Comparison of ENCODE assay signal across 29 mouse cellular contexts in genomic region chr8:91410007-91410406, GRCm38 (mm10).
A peak's percentile ranks its signal among the peaks of the same experiment; 100 is the strongest.
DNase-seq lines count a peak whose midpoint lies in the region; ATAC-seq and TF ChIP-seq lines count a peak whose summit lies in the region.
"Had no signal": no experiment of that assay in that cellular context is flagged by ENCODE, and none has a peak within 500 bp of the region (broad histone marks: within the 10 kb centered on the region; RNA-seq: fewer than 3 reads in every experiment).

No protein-coding gene starts in this region.

- no peak overlapping the region for H3K9ac ChIP-seq in midbrain, embryonic 16.5 days (ENCODE audit: low read depth, low read length)
- H3K9ac ChIP-seq: forebrain, embryonic 13.5 days; heart, embryonic 12.5 days; heart, embryonic 15.5 days; intestine, embryonic 15.5 days had no signal

- WGBS in midbrain, embryonic 16.5 days: 93% methylated on average over 12 of the region's 12 CpGs

- H3K4me2 ChIP-seq in midbrain, embryonic 16.5 days (ENCODE audit: low read length): no peak overlapping the region
- H3K4me2 ChIP-seq: forebrain, embryonic 13.5 days; heart, embryonic 12.5 days; heart, embryonic 15.5 days; hindbrain, embryonic 13.5 days; intestine, embryonic 15.5 days had no signal

- TF ChIP-seq POLR2A in testis, adult 2 months (IDR thresholded peaks at IDR 0.05; ENCODE audit: control insufficient read depth, low read depth, low read length): no peak

- no peak for TF ChIP-seq CTCF in gastrocnemius, adult 2 months (IDR thresholded peaks at IDR 0.05)
- TF ChIP-seq CTCF in testis, adult 2 months (IDR thresholded peaks at IDR 0.05; ENCODE audit: control insufficient read depth, insufficient read depth, insufficient replicate concordance, low read depth, low read length): no peak

- H3K4me3 ChIP-seq in gastrocnemius, adult 2 months: no peak overlapping the region
- H3K4me3 ChIP-seq in testis, adult 2 months (ENCODE audit: control insufficient read depth, low read depth, low read length): peak overlapping the region; percentile 71
- no peak overlapping the region for H3K4me3 ChIP-seq in midbrain, embryonic 16.5 days (ENCODE audit: low read depth, low read length)
- H3K4me3 ChIP-seq: forebrain, embryonic 13.5 days; heart, embryonic 12.5 days; heart, embryonic 15.5 days; hindbrain, embryonic 10.5 days; hindbrain, embryonic 13.5 days; intestine, embryonic 15.5 days had no signal

- H3K4me1 ChIP-seq in testis, adult 2 months (ENCODE audit: control insufficient read depth, insufficient read depth, low read length): no peaks in the 10 kb centered on the region; the same call in 1 of the 2 replicates
- peaks cover 6% of the 10 kb centered on the region for H3K4me1 ChIP-seq in midbrain, embryonic 16.5 days (ENCODE audit: control insufficient read depth, insufficient read depth, low read length)
- H3K4me1 ChIP-seq: intestine, embryonic 15.5 days had no signal

- no peaks in the 10 kb centered on the region for H3K27me3 ChIP-seq in testis, adult 2 months (ENCODE audit: control insufficient read depth, insufficient read depth, low read length)
- H3K27me3 ChIP-seq in midbrain, embryonic 16.5 days (ENCODE audit: control insufficient read depth, insufficient read depth, low read depth, low read length): no peaks in the 10 kb centered on the region
- H3K27me3 ChIP-seq: CH12.LX; forebrain, embryonic 13.5 days; heart, embryonic 12.5 days; heart, embryonic 15.5 days; hindbrain, embryonic 13.5 days; intestine, embryonic 15.5 days had no signal

- no peaks in the 10 kb centered on the region for H3K36me3 ChIP-seq in testis, adult 2 months (ENCODE audit: control insufficient read depth, insufficient read depth, low read length)
- H3K36me3 ChIP-seq in midbrain, embryonic 16.5 days (ENCODE audit: control insufficient read depth, insufficient read depth, low read length): peaks cover 4% of the 10 kb centered on the region; the same call in 1 of the 2 replicates
- H3K36me3 ChIP-seq: intestine, embryonic 15.5 days had no signal

- no peak for ATAC-seq in midbrain, embryonic 16.5 days
- ATAC-seq: forebrain, embryonic 13.5 days; forebrain, embryonic 16.5 days; hindbrain, embryonic 16.5 days; intestine, embryonic 15.5 days had no signal

- H3K27ac ChIP-seq in gastrocnemius, adult 2 months: peak overlapping the region; percentile 3; the same call in 1 of the 2 replicates
- H3K27ac ChIP-seq in testis, adult 2 months (ENCODE audit: control insufficient read depth, insufficient read depth, low read depth, low read length): no peak overlapping the region
- no peak overlapping the region for H3K27ac ChIP-seq in midbrain, embryonic 16.5 days (ENCODE audit: low read length)
- H3K27ac ChIP-seq: forebrain, embryonic 13.5 days; heart, embryonic 15.5 days; hindbrain, embryonic 10.5 days; intestine, embryonic 15.5 days had no signal

- no peaks in the 10 kb centered on the region for H3K9me3 ChIP-seq in midbrain, embryonic 16.5 days (replicated peaks; ENCODE audit: control insufficient read depth, low read length, poor library complexity, severe bottlenecking)
- H3K9me3 ChIP-seq: forebrain, embryonic 13.5 days; G1E; heart, embryonic 12.5 days; heart, embryonic 15.5 days; hindbrain, embryonic 10.5 days; hindbrain, embryonic 13.5 days; intestine, embryonic 15.5 days had no signal

- intact Hi-C loops in gastrocnemius, adult 2 months (cut with DNase I): loop anchor here (2.0 kb wide), 1 partner anchor 19 kb away; no protein-coding TSS in a partner anchor

- DNase-seq in gastrocnemius, adult 2 months: no peak
- no peak for DNase-seq in gastrocnemius, adult 18-20 months (ENCODE audit: low spot score)
- no peak for DNase-seq in testis, postnatal 14 days (ENCODE audit: low spot score)
- DNase-seq in fat pad, adult 2 months (ENCODE audit: extremely low read depth, low read depth, low spot score): peak; percentile 37
- no peak for DNase-seq in Muller cell, postnatal 12 days (ENCODE audit: inconsistent ontology term)
- DNase-seq: adrenal gland, adult 2 months; adrenal gland, postnatal 14 days; B cell, adult 2 months; cerebellum, adult 11-12 months; cerebellum, adult 8-10 months; cerebellum, postnatal 10 days; cerebellum, postnatal 36 days; embryo, embryonic 11 days; gastrocnemius, postnatal 25 days; heart, postnatal 10 days; heart, postnatal 36 days; kidney, adult 11 months had no signal
